Mouse (Mus musculus): ENCODE measurements around the gene Tmem108.

DNA sequence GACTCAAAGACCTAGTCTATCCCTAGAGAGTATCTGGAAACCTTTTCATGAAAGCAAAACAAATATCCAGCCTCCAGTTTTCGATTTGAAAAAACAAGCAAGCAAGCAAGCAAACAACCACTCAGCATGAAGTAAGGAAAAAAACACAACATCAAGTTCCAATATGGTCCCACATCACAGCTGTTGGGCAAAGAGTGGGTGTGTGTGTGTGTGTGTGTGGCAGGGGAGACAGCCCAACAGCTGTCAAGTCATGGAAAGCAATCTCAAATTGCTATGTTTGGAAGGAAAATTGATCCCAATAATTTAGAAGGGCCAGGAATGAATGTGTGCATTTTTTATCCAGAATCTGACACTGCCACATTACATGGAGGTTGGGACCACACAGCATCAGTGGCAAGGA is 155.6 kb downstream of the Tmem108 start:
- TF ChIP-seq CTCF (IDR thresholded peaks at IDR 0.05; ENCODE audit: control insufficient read depth, insufficient read depth, insufficient read length), result no peak
- no peak for TF ChIP-seq CEBPB (IDR thresholded peaks at IDR 0.05; ENCODE audit: low read depth)
- TF ChIP-seq MYOD1 (IDR thresholded peaks at IDR 0.05; ENCODE audit: control insufficient read depth, insufficient read length, low read depth), result no peak
- TF ChIP-seq MYOG (IDR thresholded peaks at IDR 0.05; ENCODE audit: control insufficient read depth, extremely low read depth, insufficient read length), result no peak
- TF ChIP-seq MAX (IDR thresholded peaks at IDR 0.05), result no peak
- TF ChIP-seq USF1 (IDR thresholded peaks at IDR 0.05; ENCODE audit: low read depth), result no peak

Measured in C2C12 (cell line).